Mouse (Mus musculus) activated CD4-positive, CD25-positive, alpha-beta regulatory T cell, adult 4 months (primary cell): ENCODE results near the gene Ces2h. TPM values are rescaled to one million over a fixed set of nuclear protein-coding genes. Genes with fewer than 3 reads are reported as not detected.

Experiments
- polyA plus RNA-seq, 2 experiments: library from polyadenylated mRNA; unstranded; fragments of 100-300 nt; shearing (Covaris generic); gene quantifications; one replicate each; pipeline ENCODE4 v1.2.1; 2017

The Ces2h gene
- polyA plus RNA-seq, 2 experiments from 2014 or later: not detected

Other genes with a start within 250 kb of the Ces2h start
- gene Ces2b, start 169.3 kb upstream of the Ces2h start, polyA plus RNA-seq: not detected
- gene Ces2c, start 153.8 kb upstream of the Ces2h start, polyA plus RNA-seq: 10 to 100 TPM in 1 of 2 experiments, 1 to 10 TPM in 1; 8.9 to 16.3 TPM
- not detected for gene Ces2e, start 74.6 kb upstream of the Ces2h start, polyA plus RNA-seq
- gene Ces2f, start 53.5 kb upstream of the Ces2h start, polyA plus RNA-seq: not detected
- gene Ces2g, start 39.1 kb upstream of the Ces2h start, polyA plus RNA-seq: under 1 TPM; 0.13 to 0.37 TPM
- gene Ces3a, start 47.7 kb downstream of the Ces2h start, polyA plus RNA-seq: not detected
- gene Ces3b, start 82.9 kb downstream of the Ces2h start, polyA plus RNA-seq: not detected
- gene Ces4a, start 130.9 kb downstream of the Ces2h start, polyA plus RNA-seq: not detected
- 10 to 100 TPM; 34.0 to 49.2 TPM for gene Cbfb, start 169.8 kb downstream of the Ces2h start, polyA plus RNA-seq
- 10 to 100 TPM; 12.0 to 17.4 TPM for gene D230025D16Rik, start 224.3 kb downstream of the Ces2h start, polyA plus RNA-seq